Mouse (Mus musculus) spleen, adult 2 months (tissue): ENCODE data around the gene Zfp235. TPM values are rescaled to one million over a fixed set of nuclear protein-coding genes. Genes with fewer than 3 reads are reported as not detected.

ENCODE experiments used
- DNase-seq, 2 experiments: peaks; one replicate each; pipeline versions ENCODE4 v3.0.0 to v3.0.0-alpha.2; 2012 to 2021; ENCODE audit warnings: low spot score in 2 of 2, low read depth in 1 of 2
- H3K27ac ChIP-seq: fragments of 200-500 bp; 2 replicates; pipeline ENCODE4 v1.5.1; 2012; ENCODE audit warnings: low read length, inconsistent platforms; ENCODE audit not compliant: insufficient read depth
- H3K27me3 ChIP-seq: fragments of 200-500 bp; 2 replicates; pipeline ENCODE4 v1.6.1; 2012; ENCODE audit warnings: mild to moderate bottlenecking, moderate library complexity, low read length, inconsistent platforms; ENCODE audit not compliant: control insufficient read depth, insufficient read depth
- H3K36me3 ChIP-seq: fragments of 200-500 bp; 2 replicates; pipeline ENCODE4 v1.6.1; 2012; ENCODE audit warnings: mild to moderate bottlenecking, low read length, inconsistent platforms; ENCODE audit not compliant: control insufficient read depth, insufficient read depth
- H3K4me1 ChIP-seq: fragments of 200-500 bp; 2 replicates; pipeline ENCODE4 v1.6.1; 2011; ENCODE audit warnings: inconsistent platforms; ENCODE audit not compliant: control insufficient read depth, insufficient read depth, insufficient read length
- H3K4me3 ChIP-seq: fragments of 200-500 bp; 2 replicates; pipeline ENCODE4 v1.5.1; 2011; ENCODE audit warnings: mild to moderate bottlenecking, inconsistent platforms; ENCODE audit not compliant: insufficient read depth, insufficient read length; ENCODE audit errors: extremely low read depth
- CTCF ChIP-seq: fragments of 200-500 bp; IDR thresholded peaks from 2 replicates; pipeline ENCODE4 v1.5.1; 2011; ENCODE audit warnings: mild to moderate bottlenecking, inconsistent platforms; ENCODE audit not compliant: insufficient read depth, insufficient read length, insufficient replicate concordance; ENCODE audit errors: extremely low read depth
- POLR2A ChIP-seq: fragments of 200-500 bp; IDR thresholded peaks from 2 replicates; pipeline ENCODE4 v1.6.1; 2011; ENCODE audit warnings: low read depth, low read length, inconsistent platforms
- WGBS: fragments of 180-500 bp; shearing (Covaris S2); methylation state at CpG from one replicate; pipeline ENCODE4 v1.1.7; 2018; 5-methylcytosine and 5-hydroxymethylcytosine counted together
- polyA plus RNA-seq: library from polyadenylated mRNA; depleted of rRNA; stranded (reverse); fragments of >200 nt; gene quantifications from 2 replicates; pipeline ENCODE4 v1.2.3, GENCODE M21; 2012; rRNA removed

Gene Zfp235
- polyA plus RNA-seq: 2.5 and 6.0 TPM in 2 replicates

GRCm38 (mm10) chr7:24133996-24134828, at the start of gene Zfp235:
Gene Zfp235 (plus strand): TSS chr7:24134169.
- DNase-seq: peak; percentile 67 to 79
- no peaks in the 10 kb centered on the region for H3K27me3 ChIP-seq
- H3K4me3 ChIP-seq: peak within 1 kb of the TSS; percentile 61
- H3K27ac ChIP-seq: no peak within 1 kb of the TSS
- peaks cover 2% of the 10 kb centered on the region; the same call in 1 of the 2 replicates for H3K4me1 ChIP-seq
- no peak for TF ChIP-seq CTCF
- TF ChIP-seq POLR2A: peak; percentile 31; the same call in 1 of the 2 replicates
- H3K36me3 ChIP-seq: peaks cover 1% of the 10 kb centered on the region; the same call in 1 of the 2 replicates
- WGBS: 4% methylated on average over 32 of the region's 32 CpGs

DNA sequence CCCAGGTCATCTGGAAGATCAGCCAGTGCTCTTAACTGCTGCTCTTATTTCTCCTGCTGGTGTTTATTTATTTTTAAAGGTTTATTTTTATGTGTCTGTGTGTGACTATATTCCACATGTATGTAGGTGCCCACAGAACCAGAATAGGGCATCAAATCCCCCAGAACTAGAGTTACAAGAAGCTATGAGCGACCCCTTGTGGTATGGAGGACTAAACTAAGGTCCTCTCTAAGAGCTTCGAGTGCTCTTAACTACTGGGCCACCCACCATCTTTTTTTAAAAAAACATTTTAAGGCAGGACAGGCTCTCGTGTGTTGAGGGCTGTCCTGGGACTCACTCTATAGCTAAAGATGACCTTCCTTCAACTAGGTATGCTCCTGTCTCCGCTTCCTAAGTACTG, 47.1 kb upstream of the Zfp235 start:
- no peak for DNase-seq
- Histone ChIP-seq H3K36me3 (no peaks in the 10 kb centered on the region; the same call in 1 of the 2 replicates), H3K4me3 (no peak overlapping the region), H3K4me1 (peaks cover 9% of the 10 kb centered on the region; the same call in 1 of the 2 replicates), H3K27me3 (no peaks in the 10 kb centered on the region), H3K27ac (no peak overlapping the region)
- WGBS: 95% methylated on average over 4 of the region's 4 CpGs
- TF ChIP-seq CTCF (no peak), POLR2A (no peak)

GRCm38 (mm10) chr7:24087485-24088125, 46.4 kb upstream of the Zfp235 start:
- Histone ChIP-seq H3K4me3 (no peak overlapping the region), H3K27me3 (no peaks in the 10 kb centered on the region), H3K36me3 (no peaks in the 10 kb centered on the region; the same call in 1 of the 2 replicates), H3K4me1 (peaks cover 4% of the 10 kb centered on the region; the same call in 1 of the 2 replicates), H3K27ac (no peak overlapping the region)
- 93% methylated on average over 12 of the region's 12 CpGs for WGBS
- no peak for DNase-seq
- no peak for TF ChIP-seq CTCF
- no peak for TF ChIP-seq POLR2A

DNA sequence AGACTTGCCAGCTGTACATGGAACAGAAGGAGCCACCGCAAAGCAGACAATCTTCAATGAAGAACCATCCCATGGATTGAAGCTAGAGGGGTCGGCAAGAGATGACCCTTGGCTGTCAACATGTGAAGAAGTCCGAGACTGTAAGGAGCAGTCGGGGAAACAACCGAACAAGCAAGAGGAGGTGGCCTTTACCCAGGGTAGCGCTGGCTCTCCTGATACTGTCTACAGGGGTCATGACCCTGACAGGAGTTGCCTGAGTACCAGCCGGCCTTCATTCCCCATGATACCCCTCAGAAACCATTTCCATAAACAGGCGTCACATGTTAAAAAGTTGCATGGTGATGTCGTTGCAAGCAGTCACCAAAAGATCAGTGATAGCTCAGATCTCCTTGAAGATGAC, 29.6 kb upstream of the Zfp235 start:
- no peak overlapping the region for H3K27ac ChIP-seq
- H3K27me3 ChIP-seq: no peaks in the 10 kb centered on the region
- no peaks in the 10 kb centered on the region for H3K4me1 ChIP-seq
- no peak overlapping the region for H3K4me3 ChIP-seq
- 94% methylated on average over 9 of the region's 9 CpGs for WGBS
- peaks cover 68% of the 10 kb centered on the region for H3K36me3 ChIP-seq
- TF ChIP-seq POLR2A: no peak
- TF ChIP-seq CTCF: no peak
- no peak for DNase-seq

GRCm38 (mm10) chr7:24105144-24105703, 28.7 kb upstream of the Zfp235 start:
- Histone ChIP-seq H3K27me3 (no peaks in the 10 kb centered on the region), H3K27ac (no peak overlapping the region), H3K36me3 (peaks cover 65% of the 10 kb centered on the region), H3K4me3 (no peak overlapping the region), H3K4me1 (no peaks in the 10 kb centered on the region)
- TF ChIP-seq CTCF (no peak), POLR2A (no peak)
- DNase-seq: no peak
- WGBS: 94% methylated on average over 18 of the region's 18 CpGs

DNA sequence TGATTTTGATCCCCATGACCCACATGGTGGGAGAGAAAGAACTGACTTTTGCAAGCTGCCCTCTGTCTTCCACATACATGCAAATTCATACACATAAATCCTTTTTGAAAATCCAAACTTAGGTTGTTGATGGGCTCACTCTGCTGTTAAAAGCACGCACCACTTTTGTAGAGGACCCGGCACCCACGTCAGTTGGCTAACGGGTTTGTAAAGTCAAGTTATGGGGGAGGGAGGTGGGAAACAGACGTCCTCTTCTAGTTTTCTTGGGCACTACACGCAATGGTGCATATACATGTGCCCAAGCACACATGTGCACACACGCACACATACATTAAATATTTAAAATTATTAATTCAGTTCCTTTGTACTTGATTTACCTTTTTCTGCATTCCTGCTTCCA, 23.1 kb upstream of the Zfp235 start:
- Histone ChIP-seq H3K4me1 (no peaks in the 10 kb centered on the region), H3K36me3 (peaks cover 13% of the 10 kb centered on the region), H3K4me3 (no peak overlapping the region), H3K27me3 (no peaks in the 10 kb centered on the region), H3K27ac (no peak overlapping the region)
- 95% methylated on average over 7 of the region's 7 CpGs for WGBS
- DNase-seq: no peak
- TF ChIP-seq CTCF (no peak), POLR2A (no peak)
